Mouse (Mus musculus): ENCODE measurements at regions not wholly inside any gene's neighbourhood (a gene's known extent, or its start where the extent isn't known, plus 50 kb on each side); places are given as distances from the start of the nearest gene placed in this dataset.

DNA sequence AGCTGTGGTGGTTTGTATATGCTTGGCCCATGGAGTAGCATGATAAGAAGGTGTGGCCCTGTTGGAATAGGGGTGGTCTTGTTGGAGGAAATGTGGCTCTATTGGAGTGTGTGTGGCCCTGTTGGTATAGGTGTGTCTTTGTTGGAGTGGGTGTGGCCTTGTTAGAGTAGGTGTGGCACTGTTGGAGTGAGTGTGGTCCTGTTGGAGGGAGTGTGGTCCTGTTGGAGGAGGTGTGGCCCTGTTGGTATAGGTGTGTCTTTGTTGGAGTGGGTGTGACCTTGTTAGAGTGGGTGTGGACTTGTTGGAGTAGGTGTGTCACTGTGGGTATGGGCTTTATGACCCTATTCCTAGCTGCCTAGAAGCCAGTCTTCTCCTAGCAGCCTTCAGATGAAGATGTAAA, 64.6 kb upstream of the Gm26897 start:
- no peak overlapping the region for H3K9ac ChIP-seq (ENCODE audit: low read depth, low read length)
- no peaks in the 10 kb centered on the region for H3K27me3 ChIP-seq (replicated peaks; ENCODE audit: control insufficient read depth, insufficient read depth, low read length)
- H3K4me3 ChIP-seq (ENCODE audit: low read length) = no peak overlapping the region
- H3K4me2 ChIP-seq (ENCODE audit: low read depth, low read length) = no peak overlapping the region
- no peaks in the 10 kb centered on the region for H3K36me3 ChIP-seq (ENCODE audit: control insufficient read depth, insufficient read depth, low read length)
- peaks cover 6% of the 10 kb centered on the region for H3K4me1 ChIP-seq (ENCODE audit: control insufficient read depth, insufficient read depth, low read length)
- H3K9me3 ChIP-seq (ENCODE audit: control insufficient read depth, low read length) = peaks cover 5% of the 10 kb centered on the region; the same call in 1 of the 2 replicates
- no peak overlapping the region for H3K27ac ChIP-seq (ENCODE audit: low read length)
- 0 out of 2 replicates have a peak, but pooled peaks have one; percentile 16 for ATAC-seq

DNA sequence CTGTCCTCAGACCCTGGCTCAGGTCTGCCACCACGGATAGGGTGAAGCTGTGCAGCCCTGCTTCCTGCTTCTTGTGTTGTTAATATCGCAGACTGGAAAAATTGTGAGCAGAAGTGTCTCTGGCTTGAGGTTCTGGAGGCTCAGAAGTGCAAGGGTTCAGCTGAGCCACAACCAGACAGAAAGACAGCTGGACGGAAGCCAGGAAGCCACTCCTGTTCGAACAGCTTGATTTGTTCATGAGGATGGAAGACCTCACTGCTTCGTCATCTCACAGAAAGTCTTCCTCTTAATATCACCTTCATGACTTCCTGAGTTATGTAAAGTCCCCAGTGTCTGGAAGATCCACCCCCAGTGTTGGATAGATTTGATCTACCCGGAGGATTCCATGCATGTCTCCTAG, 62.0 kb upstream of the Gm26897 start:
- Histone ChIP-seq H3K27me3 (replicated peaks; ENCODE audit: control insufficient read depth, insufficient read depth, low read length) (no peaks in the 10 kb centered on the region), H3K27ac (ENCODE audit: low read length) (peak overlapping the region; percentile 46; the same call in 1 of the 2 replicates), H3K9ac (ENCODE audit: low read depth, low read length) (no peak overlapping the region), H3K4me3 (ENCODE audit: low read length) (no peak overlapping the region), H3K36me3 (ENCODE audit: control insufficient read depth, insufficient read depth, low read length) (no peaks in the 10 kb centered on the region), H3K4me1 (ENCODE audit: control insufficient read depth, insufficient read depth, low read length) (peaks cover 18% of the 10 kb centered on the region), H3K9me3 (ENCODE audit: control insufficient read depth, low read length) (peaks cover 5% of the 10 kb centered on the region; the same call in 1 of the 2 replicates), H3K4me2 (ENCODE audit: low read depth, low read length) (no peak overlapping the region)
- ATAC-seq = no peak
- 46% methylated on average over 6 of the region's 6 CpGs for WGBS

DNA sequence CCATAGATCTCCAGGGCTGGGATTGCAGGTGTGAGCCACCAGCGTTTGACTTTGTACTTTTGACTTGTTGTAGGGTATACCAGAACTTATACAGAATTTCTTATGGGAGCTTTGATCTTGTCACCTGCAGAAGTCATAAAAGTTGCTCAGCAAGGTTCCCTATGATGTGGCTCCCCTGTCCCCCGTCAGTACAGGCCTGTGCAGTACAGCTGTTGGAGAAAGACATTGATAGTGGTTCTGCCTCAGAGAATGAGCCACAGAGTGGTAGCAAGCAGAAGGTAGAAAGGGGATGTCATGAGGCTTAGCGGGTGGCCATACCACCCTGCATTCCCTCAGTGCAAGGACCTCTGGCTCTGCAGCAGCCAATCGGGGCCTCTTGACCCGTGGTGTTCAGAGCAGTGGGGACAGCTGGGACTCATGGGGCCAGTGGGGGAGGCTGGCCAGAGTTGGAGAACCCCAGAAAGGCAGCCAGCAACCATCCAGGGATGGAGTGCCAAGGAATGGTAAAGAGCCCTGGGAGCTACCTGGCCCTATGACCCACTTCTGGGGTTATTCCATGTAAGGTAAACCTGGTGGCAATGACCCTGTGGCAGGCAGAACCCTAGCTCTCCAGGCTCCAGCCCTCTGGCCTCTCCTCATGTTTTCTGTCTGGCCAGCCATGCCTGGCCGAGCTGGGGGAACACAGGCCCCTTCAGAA, 58.6 kb upstream of the Gm26897 start:
- Histone ChIP-seq H3K4me3 (ENCODE audit: low read length) (no peak overlapping the region), H3K9ac (ENCODE audit: low read depth, low read length) (peak overlapping the region; percentile 30; the same call in 1 of the 2 replicates), H3K27ac (ENCODE audit: low read length) (peak overlapping the region; percentile 88), H3K27me3 (replicated peaks; ENCODE audit: control insufficient read depth, insufficient read depth, low read length) (no peaks in the 10 kb centered on the region), H3K4me2 (ENCODE audit: low read depth, low read length) (no peak overlapping the region), H3K36me3 (ENCODE audit: control insufficient read depth, insufficient read depth, low read length) (no peaks in the 10 kb centered on the region), H3K4me1 (ENCODE audit: control insufficient read depth, insufficient read depth, low read length) (peaks cover 22% of the 10 kb centered on the region), H3K9me3 (ENCODE audit: control insufficient read depth, low read length) (no peaks in the 10 kb centered on the region)
- WGBS = 45% methylated on average over 6 of the region's 6 CpGs
- ATAC-seq = peak; percentile 26; the same call in 1 of the 2 replicates

DNA sequence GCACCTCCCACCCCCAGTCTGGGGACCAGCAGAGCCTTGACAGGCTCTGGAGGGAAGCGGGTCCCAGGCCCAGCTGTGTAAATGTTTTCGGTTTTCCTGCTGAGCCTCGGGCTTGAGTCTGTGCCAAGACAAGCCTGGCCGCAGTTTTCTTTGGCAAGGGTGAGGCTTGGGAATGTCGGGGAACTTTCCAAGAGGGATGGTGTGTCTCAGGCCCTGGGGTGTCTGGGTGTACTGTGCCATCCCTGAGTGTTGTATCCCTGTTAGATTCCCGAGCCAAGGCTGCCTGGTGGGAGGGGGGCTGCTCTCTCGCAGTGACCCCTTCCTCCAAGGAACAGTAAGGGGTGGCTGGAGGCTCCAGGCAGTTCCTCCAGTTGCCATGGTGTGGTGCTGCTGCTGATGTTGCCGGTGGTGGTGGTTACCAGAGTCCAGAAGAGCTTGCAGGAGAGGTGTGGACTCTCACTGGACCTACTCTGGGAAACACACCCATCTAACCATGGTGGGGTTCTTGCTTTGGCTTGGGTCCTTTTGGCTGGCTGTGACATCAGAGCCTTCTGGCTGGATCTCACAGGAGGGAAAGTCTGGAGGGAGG, 58.0 kb upstream of the Gm26897 start:
- H3K4me2 ChIP-seq (ENCODE audit: low read depth, low read length) = no peak overlapping the region
- ATAC-seq = peak; percentile 89
- no peaks in the 10 kb centered on the region for H3K27me3 ChIP-seq (replicated peaks; ENCODE audit: control insufficient read depth, insufficient read depth, low read length)
- H3K9me3 ChIP-seq (ENCODE audit: control insufficient read depth, low read length) = no peaks in the 10 kb centered on the region
- H3K36me3 ChIP-seq (ENCODE audit: control insufficient read depth, insufficient read depth, low read length) = no peaks in the 10 kb centered on the region
- peak overlapping the region; percentile 30 for H3K9ac ChIP-seq (ENCODE audit: low read depth, low read length)
- 27% methylated on average over 8 of the region's 8 CpGs for WGBS
- peak overlapping the region; percentile 88 for H3K27ac ChIP-seq (ENCODE audit: low read length)
- H3K4me3 ChIP-seq (ENCODE audit: low read length) = no peak overlapping the region
- peaks cover 22% of the 10 kb centered on the region for H3K4me1 ChIP-seq (ENCODE audit: control insufficient read depth, insufficient read depth, low read length)

DNA sequence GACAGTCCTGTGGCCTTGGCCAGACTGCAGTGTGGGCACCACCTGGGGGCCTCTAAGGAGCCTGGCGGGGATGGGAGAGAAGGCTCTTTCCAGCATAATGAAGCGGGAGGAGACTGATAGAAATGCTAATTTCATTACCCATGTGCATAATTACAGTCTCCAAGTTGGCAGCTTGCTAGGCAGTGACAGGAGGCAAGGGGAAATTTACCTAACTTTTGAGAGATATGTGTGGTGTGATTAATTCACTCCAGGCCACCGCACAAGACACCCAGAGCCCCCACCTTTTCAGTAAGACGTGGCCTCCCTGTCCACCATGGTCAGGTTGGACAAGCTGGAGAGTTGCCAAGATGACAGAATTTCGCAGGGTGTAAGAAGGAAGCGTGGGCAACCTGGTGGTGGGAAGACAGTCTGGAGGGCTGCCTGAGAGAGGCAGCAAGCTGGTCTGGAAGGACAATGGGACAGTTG, 55.8 kb upstream of the Gm26897 start:
- H3K4me2 ChIP-seq (ENCODE audit: low read depth, low read length) = no peak overlapping the region
- no peak overlapping the region for H3K4me3 ChIP-seq (ENCODE audit: low read length)
- no peak overlapping the region for H3K9ac ChIP-seq (ENCODE audit: low read depth, low read length)
- no peak overlapping the region for H3K27ac ChIP-seq (ENCODE audit: low read length)
- no peaks in the 10 kb centered on the region for H3K27me3 ChIP-seq (replicated peaks; ENCODE audit: control insufficient read depth, insufficient read depth, low read length)
- ATAC-seq = no peak
- H3K36me3 ChIP-seq (ENCODE audit: control insufficient read depth, insufficient read depth, low read length) = no peaks in the 10 kb centered on the region
- no peaks in the 10 kb centered on the region for H3K9me3 ChIP-seq (ENCODE audit: control insufficient read depth, low read length)
- 60% methylated on average over 6 of the region's 6 CpGs for WGBS
- H3K4me1 ChIP-seq (ENCODE audit: control insufficient read depth, insufficient read depth, low read length) = peaks cover 15% of the 10 kb centered on the region

- Histone ChIP-seq H3K27ac (ENCODE audit: low read length) (no peak overlapping the region), H3K4me3 (ENCODE audit: low read length) (no peak overlapping the region), H3K9me3 (ENCODE audit: control insufficient read depth, low read length) (no peaks in the 10 kb centered on the region), H3K36me3 (ENCODE audit: control insufficient read depth, insufficient read depth, low read length) (no peaks in the 10 kb centered on the region), H3K9ac (ENCODE audit: low read depth, low read length) (no peak overlapping the region), H3K4me1 (ENCODE audit: control insufficient read depth, insufficient read depth, low read length) (peaks cover 15% of the 10 kb centered on the region), H3K4me2 (ENCODE audit: low read depth, low read length) (no peak overlapping the region), H3K27me3 (replicated peaks; ENCODE audit: control insufficient read depth, insufficient read depth, low read length) (no peaks in the 10 kb centered on the region)
- 31% methylated on average over 1 of the region's 1 CpGs for WGBS
- no peak for ATAC-seq
Observed at GRCm38 (mm10) chr5:111678496-111678895, 55.2 kb upstream of the Gm26897 start.

GRCm38 (mm10) chr5:111681362-111682028, 52.2 kb upstream of the Gm26897 start:
- ATAC-seq = no peak
- H3K4me3 ChIP-seq (ENCODE audit: low read length) = no peak overlapping the region
- no peaks in the 10 kb centered on the region for H3K27me3 ChIP-seq (replicated peaks; ENCODE audit: control insufficient read depth, insufficient read depth, low read length)
- no peaks in the 10 kb centered on the region for H3K9me3 ChIP-seq (ENCODE audit: control insufficient read depth, low read length)
- peaks cover 4% of the 10 kb centered on the region; the same call in 1 of the 2 replicates for H3K4me1 ChIP-seq (ENCODE audit: control insufficient read depth, insufficient read depth, low read length)
- H3K4me2 ChIP-seq (ENCODE audit: low read depth, low read length) = no peak overlapping the region
- H3K36me3 ChIP-seq (ENCODE audit: control insufficient read depth, insufficient read depth, low read length) = no peaks in the 10 kb centered on the region
- H3K27ac ChIP-seq (ENCODE audit: low read length) = no peak overlapping the region
- 58% methylated on average over 7 of the region's 7 CpGs for WGBS
- no peak overlapping the region for H3K9ac ChIP-seq (ENCODE audit: low read depth, low read length)

DNA sequence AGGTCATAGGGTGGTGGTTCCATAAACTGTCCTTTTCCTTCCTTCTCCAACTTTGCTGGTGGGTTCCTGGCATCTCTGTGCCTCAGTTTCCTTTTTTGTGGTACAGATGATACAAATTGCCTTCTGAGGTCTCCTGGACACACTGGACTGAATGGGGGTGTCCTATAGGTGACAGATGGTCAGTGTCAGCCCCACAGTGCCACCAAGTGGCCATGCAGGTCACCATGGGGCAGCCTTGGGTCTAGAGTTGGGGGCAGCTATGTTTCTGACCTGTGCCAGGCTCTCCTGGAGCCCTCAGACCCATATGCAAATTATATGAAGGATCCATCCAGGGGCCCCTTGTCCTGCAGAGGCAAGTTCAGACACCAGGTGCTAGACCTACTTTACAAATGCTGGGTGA, 50.8 kb upstream of the Gm26897 start:
- Histone ChIP-seq H3K4me2 (ENCODE audit: low read depth, low read length) (no peak overlapping the region), H3K9me3 (ENCODE audit: control insufficient read depth, low read length) (no peaks in the 10 kb centered on the region), H3K36me3 (ENCODE audit: control insufficient read depth, insufficient read depth, low read length) (no peaks in the 10 kb centered on the region), H3K4me1 (ENCODE audit: control insufficient read depth, insufficient read depth, low read length) (peaks cover 4% of the 10 kb centered on the region; the same call in 1 of the 2 replicates), H3K9ac (ENCODE audit: low read depth, low read length) (no peak overlapping the region), H3K27me3 (replicated peaks; ENCODE audit: control insufficient read depth, insufficient read depth, low read length) (no peaks in the 10 kb centered on the region), H3K27ac (ENCODE audit: low read length) (no peak overlapping the region), H3K4me3 (ENCODE audit: low read length) (no peak overlapping the region)
- no peak for ATAC-seq

Measured in intestine, embryonic 16.5 days (tissue).